15 mouse cellular contexts compared by ENCODE assay signal in the genomic region with DNA sequence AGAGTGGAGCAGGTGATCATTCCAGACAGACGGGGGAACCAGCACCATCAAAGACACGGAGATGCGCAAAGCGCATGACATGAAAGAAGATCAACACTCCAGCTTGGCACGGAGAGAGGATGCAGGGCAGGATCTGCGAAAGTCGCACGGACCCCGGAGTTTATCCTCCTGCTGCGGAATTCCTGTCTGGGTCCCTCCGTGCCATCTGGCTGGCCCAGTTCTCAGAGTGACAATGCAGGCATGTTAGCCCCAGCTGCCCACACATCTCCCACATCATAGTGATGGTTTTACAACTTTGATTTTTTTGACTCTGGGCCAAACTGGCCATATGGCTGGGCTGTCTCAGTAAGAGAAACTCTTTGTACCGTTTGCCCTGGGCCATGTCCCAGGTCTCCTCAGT.
DNase-seq lines count a peak whose midpoint lies in the region; ATAC-seq and TF ChIP-seq lines count a peak whose summit lies in the region.
"Had no signal": no experiment of that assay in that cellular context is flagged by ENCODE, and none has a peak within 500 bp of the region (broad histone marks: within the 10 kb centered on the region; RNA-seq: fewer than 3 reads in every experiment).

No protein-coding gene starts in this region.

- DNase-seq in hindbrain, embryonic 14.5 days (ENCODE audit: low spot score): peak; percentile 38
- DNase-seq in retina, postnatal 1 day: peak; percentile 68
- no peak for DNase-seq in retina, embryonic 14.5 days (ENCODE audit: low spot score)
- peak; percentile 16 to 34 for DNase-seq in left cerebral cortex, adult 2 months (ENCODE audit: extremely low spot score in 1 of 2, low spot score in 2 of 2)
- DNase-seq in adrenal gland, postnatal 10 days: no peak
- no peak for DNase-seq in heart, postnatal 36 days
- DNase-seq: adrenal gland, postnatal 14 days; gastrocnemius, adult 2 months; kidney, postnatal 25 days had no signal

- no peak overlapping the region for H3K9ac ChIP-seq in hindbrain, embryonic 14.5 days
- no peak overlapping the region for H3K9ac ChIP-seq in hindbrain, embryonic 12.5 days
- H3K9ac ChIP-seq: heart, embryonic 12.5 days; limb, embryonic 13.5 days; lung, embryonic 15.5 days had no signal

- H3K4me2 ChIP-seq in hindbrain, embryonic 14.5 days (replicated peaks): no peak overlapping the region
- H3K4me2 ChIP-seq in hindbrain, embryonic 12.5 days (replicated peaks): no peak overlapping the region
- H3K4me2 ChIP-seq: heart, embryonic 12.5 days; limb, embryonic 13.5 days; lung, embryonic 15.5 days had no signal

- ATAC-seq in hindbrain, embryonic 14.5 days (ENCODE audit: low FRiP score): no peak
- no peak for ATAC-seq in hindbrain, embryonic 12.5 days (ENCODE audit: low FRiP score)

- H3K27me3 ChIP-seq in hindbrain, embryonic 14.5 days (ENCODE audit: control insufficient read depth, insufficient read depth, low read length): no peaks in the 10 kb centered on the region
- no peaks in the 10 kb centered on the region for H3K27me3 ChIP-seq in hindbrain, embryonic 12.5 days
- H3K27me3 ChIP-seq: heart, embryonic 12.5 days; limb, embryonic 13.5 days; lung, embryonic 15.5 days had no signal

- no peaks in the 10 kb centered on the region for H3K36me3 ChIP-seq in hindbrain, embryonic 14.5 days (replicated peaks; ENCODE audit: control insufficient read depth, insufficient read depth)
- no peaks in the 10 kb centered on the region for H3K36me3 ChIP-seq in hindbrain, embryonic 12.5 days
- H3K36me3 ChIP-seq: heart, embryonic 12.5 days; limb, embryonic 13.5 days; lung, embryonic 15.5 days had no signal

- no peak overlapping the region for H3K4me3 ChIP-seq in hindbrain, embryonic 14.5 days (replicated peaks; ENCODE audit: low read length)
- H3K4me3 ChIP-seq in hindbrain, embryonic 12.5 days: no peak overlapping the region
- H3K4me3 ChIP-seq in left cerebral cortex, adult 2 months: no peak overlapping the region
- H3K4me3 ChIP-seq: erythroblast, embryonic 14.5 days; gastrocnemius, adult 2 months; heart, embryonic 12.5 days; limb, embryonic 13.5 days; lung, embryonic 15.5 days had no signal

- H3K9me3 ChIP-seq in hindbrain, embryonic 14.5 days (ENCODE audit: control insufficient read depth, low read length): 0 out of 2 replicates have a peak, but pooled peaks cover 6% of the 10 kb centered on the region
- no peaks in the 10 kb centered on the region for H3K9me3 ChIP-seq in hindbrain, embryonic 12.5 days (replicated peaks)
- H3K9me3 ChIP-seq: lung, embryonic 15.5 days had no signal

- WGBS in hindbrain, embryonic 14.5 days: 63% methylated on average over 12 of the region's 12 CpGs
- WGBS in hindbrain, embryonic 12.5 days: 86% methylated on average over 12 of the region's 12 CpGs

- peaks cover 8% of the 10 kb centered on the region; the same call in 1 of the 2 replicates for H3K4me1 ChIP-seq in hindbrain, embryonic 14.5 days (replicated peaks; ENCODE audit: control insufficient read depth, insufficient read depth, low read length)
- H3K4me1 ChIP-seq in hindbrain, embryonic 12.5 days: 0 out of 2 replicates have a peak, but pooled peaks cover 4% of the 10 kb centered on the region
- H3K4me1 ChIP-seq: heart, embryonic 12.5 days; lung, embryonic 15.5 days had no signal

- no peak for TF ChIP-seq CTCF in left cerebral cortex, adult 2 months (IDR thresholded peaks at IDR 0.05)

- H3K27ac ChIP-seq in hindbrain, embryonic 14.5 days: no peak overlapping the region
- H3K27ac ChIP-seq in hindbrain, embryonic 12.5 days: no peak overlapping the region
- H3K27ac ChIP-seq in left cerebral cortex, adult 2 months: no peak overlapping the region
- H3K27ac ChIP-seq: gastrocnemius, adult 2 months; limb, embryonic 13.5 days; lung, embryonic 15.5 days; stomach, postnatal 0 days had no signal

- intact Hi-C loops in left cerebral cortex, adult 2 months (cut with DNase I): loop anchor here (5.0 kb wide), 1 partner anchor 176 kb away; no protein-coding TSS in a partner anchor
- intact Hi-C loops in heart, postnatal 36 days (cut with DNase I): no loop called here

Comparison
In these comparisons a context has a peak if more than half of its experiments do, and no peak if none do; other contexts are left out.
1. DNase-seq: peak in hindbrain, embryonic 14.5 days (single experiment), retina, postnatal 1 day (single experiment) and left cerebral cortex, adult 2 months (2 of 2); none in retina, embryonic 14.5 days (single experiment), adrenal gland, postnatal 10 days (single experiment) and heart, postnatal 36 days (0 of 2).